Mouse (Mus musculus) right cerebral cortex, adult 2 months (tissue): ENCODE measurements around the gene Ipo13.

Source experiments
- DNase-seq, 2 experiments: peaks; one replicate each; pipeline ENCODE4 v3.0.0; 2021 to 2022; ENCODE audit warnings: low spot score in 2 of 2

Ipo13 gene

DNA sequence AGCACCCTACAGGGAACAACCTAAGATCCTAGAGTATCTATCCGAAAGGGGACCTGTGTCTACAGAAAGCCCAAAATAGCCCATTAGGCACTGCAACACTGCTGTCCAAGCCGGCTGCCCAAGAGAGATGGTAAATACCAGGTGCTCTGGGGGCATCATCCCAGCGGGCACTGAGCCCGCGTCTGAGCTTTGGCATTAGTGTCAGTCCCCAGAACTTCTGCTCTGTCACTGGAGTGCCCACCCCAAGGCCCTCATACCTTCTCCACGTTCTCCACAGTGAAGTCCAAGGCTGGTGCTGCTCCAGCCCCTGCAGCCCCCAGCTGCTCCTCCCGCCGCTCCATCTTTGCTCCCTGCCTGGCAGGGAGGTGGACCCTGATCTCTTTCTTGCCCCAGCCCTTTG lies 768 bp downstream of the Ipo13 start:
- no peak for DNase-seq

DNA sequence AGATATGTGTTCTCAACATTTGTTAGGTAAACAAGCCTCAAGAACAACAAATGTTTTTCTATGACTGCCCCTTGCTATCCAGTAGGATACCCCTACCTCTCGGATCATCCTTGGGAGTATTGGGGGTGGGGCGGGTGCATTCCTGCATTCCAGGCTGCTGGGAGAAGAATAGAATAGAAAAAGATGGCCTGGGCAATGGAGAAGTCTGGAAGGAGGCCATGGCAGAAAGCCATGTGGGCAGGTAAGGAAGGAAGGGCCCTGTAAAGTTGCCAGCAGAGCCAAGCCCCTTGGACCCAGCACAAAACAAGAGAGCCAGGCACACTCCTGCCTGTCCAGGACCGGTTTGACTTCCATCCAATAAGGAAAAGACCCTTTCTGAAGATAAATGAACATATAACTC lies 1.4 kb downstream of the Ipo13 start:
- no peak for DNase-seq

DNA sequence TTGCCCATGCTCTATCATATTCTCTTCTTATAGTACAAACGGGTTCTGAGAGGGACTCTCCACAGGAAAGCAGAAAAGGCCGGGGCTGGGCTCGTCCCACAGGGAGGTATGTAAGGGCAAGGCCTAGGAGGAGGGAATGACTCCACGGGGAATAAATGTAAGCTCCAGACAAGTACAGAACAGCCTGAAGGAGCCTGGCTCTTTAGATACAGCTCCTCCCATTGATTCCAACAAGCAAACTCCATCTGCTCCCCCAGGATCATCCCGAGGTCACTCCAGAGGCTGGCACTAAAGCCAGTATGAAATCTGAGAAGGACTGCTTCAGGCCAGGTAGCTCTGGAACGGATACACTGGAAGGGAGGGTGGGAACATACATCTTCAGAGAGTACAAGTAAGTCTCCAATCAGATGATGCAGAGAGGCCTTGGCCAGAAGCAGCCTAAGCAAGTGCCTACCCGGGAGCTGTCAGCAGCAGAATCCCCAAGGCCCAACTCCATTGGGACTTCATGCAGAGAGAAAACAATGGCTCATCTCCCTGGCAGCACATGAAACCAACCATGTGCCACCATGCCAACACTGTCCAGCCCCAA lies 2.0 kb downstream of the Ipo13 start:
- DNase-seq = no peak

- DNase-seq = no peak
Measured at GRCm38 (mm10) chr4:117912131-117912561, 2.7 kb downstream of the Ipo13 start.

GRCm38 (mm10) chr4:117908834-117909453 lies 5.9 kb downstream of the Ipo13 start:
- no peak for DNase-seq

GRCm38 (mm10) chr4:117906196-117906595 lies 8.6 kb downstream of the Ipo13 start:
- no peak for DNase-seq

DNA sequence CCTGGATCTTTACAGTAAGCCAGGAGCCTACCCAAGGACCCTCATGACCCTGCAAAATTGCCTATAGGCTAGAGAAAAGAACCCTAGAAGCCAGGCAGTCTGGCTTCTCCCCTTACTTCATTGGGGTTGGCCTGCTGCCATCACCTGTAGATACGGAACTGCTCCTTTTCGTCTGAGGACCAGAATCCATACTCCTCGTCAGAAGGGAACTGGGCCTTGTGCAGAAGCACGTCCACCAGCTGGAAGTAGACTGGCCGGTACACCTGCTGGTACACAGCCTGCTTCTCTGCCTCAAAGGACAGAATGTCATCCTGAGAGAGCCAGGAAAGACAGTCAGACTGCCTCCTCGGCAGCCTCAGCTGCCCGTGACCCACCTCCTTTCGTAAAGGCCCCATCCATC lies 10.0 kb downstream of the Ipo13 start:
- DNase-seq = no peak

- DNase-seq = no peak
Measured at GRCm38 (mm10) chr4:117904094-117904493, 10.7 kb downstream of the Ipo13 start.

- DNase-seq = no peak
Measured at GRCm38 (mm10) chr4:117898111-117898510, 16.7 kb downstream of the Ipo13 start.

GRCm38 (mm10) chr4:117896031-117896430 lies 18.8 kb downstream of the Ipo13 start:
- no peak for DNase-seq

DNA sequence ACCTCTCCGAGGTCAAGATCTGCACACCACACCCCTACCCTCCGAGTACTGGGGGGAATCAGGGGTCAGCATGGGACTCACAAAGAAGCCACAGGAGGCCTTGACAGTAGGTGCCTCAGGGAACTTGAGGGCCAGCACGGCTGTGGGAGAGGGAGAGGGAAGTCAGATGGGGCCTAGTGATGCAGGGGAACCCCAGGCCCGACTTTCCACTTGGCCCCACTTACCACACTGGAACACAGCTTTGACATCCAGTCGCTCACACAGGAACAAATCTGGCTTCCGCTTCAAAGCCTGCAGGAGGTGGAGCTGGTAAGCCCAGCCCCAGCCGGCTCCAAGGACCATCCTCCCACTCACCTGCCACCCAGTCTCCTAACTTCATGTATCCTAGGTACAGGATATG lies 19.5 kb downstream of the Ipo13 start:
- no peak for DNase-seq

DNA sequence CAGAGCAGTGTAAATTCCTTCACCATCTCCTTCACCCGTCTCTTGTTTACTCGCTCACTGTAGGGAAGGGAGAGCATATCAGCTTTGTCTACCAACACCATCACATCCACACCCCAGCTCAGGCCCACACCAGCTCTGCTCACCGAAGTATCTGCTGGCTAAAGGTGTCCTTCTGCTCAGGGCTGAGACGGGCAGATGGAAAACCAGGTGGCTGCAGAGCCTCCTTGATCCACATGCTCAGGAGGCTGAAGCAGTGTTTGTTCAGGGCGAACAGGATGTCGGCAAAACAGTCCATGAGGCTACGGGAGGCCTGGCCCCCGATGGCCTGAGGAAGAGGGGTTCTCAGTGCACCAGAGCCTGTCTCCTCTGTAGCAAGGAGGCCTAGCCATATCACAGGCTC lies 20.2 kb downstream of the Ipo13 start:
- no peak for DNase-seq

- no peak for DNase-seq
Measured at GRCm38 (mm10) chr4:117893376-117893775, 21.4 kb downstream of the Ipo13 start.

DNA sequence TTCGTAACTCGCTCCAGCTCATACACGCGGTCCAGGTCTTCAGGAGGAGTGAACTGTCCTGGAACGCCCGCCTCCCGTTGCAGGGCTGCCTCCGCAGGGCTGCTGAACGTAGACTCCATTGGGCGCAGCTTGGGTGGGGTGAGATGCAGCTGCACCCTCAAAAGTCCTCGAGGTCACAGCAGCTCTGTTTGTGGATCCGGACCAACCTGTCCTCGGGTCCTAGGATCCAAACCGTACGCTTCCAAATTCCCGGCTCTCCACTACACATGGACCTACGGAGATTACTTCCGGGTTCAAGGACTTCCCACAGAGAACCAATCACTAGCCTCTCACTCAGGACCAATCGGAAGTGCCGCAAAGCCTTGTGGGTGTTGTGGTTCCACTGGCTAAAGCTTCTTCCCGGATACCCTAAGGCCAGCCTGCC lies 23.0 kb downstream of the Ipo13 start, which contains the start of gene Dph2:
Gene Dph2 (minus strand): TSS at position 295 of the 424 bp plus-strand sequence.
- peak; percentile 86 for DNase-seq

DNA sequence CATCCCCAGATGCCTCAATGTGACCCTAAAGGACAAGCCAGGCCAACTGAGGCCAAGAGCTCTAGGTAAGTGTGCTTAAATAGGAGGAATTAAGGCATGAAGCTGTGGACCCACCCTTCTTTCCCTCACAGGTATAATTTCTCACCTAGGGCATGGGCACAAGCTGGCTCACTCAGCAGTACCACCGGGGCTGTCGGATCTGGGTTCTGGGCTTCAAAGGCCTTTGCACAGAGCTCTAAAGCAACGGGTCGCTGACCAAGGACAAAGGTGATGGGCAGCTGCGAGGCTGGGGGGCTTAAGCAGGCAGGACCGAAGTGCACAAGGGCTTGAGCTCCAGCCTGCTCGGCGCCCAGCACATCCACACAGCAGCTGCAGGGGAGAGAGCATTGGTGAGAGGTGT lies 24.0 kb downstream of the Ipo13 start:
- DNase-seq = no peak

GRCm38 (mm10) chr4:117890031-117890430 lies 24.8 kb downstream of the Ipo13 start:
- DNase-seq = no peak

DNA sequence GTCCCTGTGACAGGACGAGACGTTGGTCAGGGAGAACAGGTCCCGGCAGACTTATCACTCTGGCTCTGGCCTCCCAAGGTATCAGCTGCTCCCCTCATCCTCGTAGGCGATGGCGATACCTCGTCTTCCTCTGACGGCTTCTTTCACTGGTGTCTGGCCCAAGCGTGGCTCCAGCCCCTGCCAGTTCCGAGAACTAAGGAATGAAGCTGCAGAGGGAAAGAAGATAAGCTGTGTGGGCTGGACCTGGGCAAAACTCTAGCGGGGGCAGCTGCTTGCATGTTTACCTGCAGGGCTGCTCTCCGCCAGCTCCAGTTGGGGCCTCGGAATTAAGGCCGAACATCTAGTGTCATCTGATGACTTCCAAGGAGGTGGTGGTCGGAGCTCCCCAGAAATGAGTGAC lies 25.3 kb downstream of the Ipo13 start:
- no peak for DNase-seq

DNA sequence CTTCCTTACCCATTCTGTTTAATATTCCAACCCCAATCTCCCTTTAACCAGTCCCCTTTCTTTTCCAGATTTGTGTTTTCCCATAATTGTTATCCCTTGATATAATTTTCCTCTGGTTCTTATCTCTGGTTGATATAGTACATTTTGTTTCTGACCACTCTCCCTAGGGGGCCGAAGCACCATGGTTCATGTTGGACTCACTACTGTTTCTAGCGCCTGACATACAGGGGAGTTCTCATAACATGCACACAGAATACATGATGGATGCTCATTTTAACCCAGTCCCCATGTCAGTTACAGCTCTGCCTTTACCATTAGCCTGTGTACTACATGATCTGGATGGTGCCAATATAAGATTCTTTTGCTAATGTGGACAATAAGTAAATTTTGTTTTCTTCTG lies 26.9 kb downstream of the Ipo13 start:
- DNase-seq = no peak

- DNase-seq = peak; percentile 96
Measured at GRCm38 (mm10) chr4:117887133-117887532, 27.7 kb downstream of the Ipo13 start, which contains the start of gene Atp6v0b. Atp6v0b (minus strand) TSS chr4:117887333.

GRCm38 (mm10) chr4:117886644-117887043 lies 28.2 kb downstream of the Ipo13 start:
- no peak for DNase-seq

DNA sequence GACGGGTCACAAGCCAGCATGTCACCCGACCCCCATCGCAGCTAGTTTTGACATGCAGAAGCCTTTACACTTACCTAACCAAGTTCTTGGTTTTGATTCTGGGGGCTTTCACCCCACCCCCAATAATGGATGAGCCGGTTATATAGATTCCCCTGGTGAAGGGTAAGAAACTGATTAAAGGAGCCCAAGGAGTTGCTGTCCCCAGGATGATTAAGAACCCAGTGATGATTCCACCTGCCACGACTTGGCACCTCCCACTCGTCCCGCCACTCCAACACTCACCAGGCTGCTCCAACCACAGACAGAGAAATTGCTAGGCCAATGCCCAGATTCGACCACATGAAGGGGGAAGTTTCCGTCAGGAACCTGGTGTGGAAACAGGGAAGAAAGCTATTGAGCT lies 28.8 kb downstream of the Ipo13 start:
- DNase-seq = no peak

DNA sequence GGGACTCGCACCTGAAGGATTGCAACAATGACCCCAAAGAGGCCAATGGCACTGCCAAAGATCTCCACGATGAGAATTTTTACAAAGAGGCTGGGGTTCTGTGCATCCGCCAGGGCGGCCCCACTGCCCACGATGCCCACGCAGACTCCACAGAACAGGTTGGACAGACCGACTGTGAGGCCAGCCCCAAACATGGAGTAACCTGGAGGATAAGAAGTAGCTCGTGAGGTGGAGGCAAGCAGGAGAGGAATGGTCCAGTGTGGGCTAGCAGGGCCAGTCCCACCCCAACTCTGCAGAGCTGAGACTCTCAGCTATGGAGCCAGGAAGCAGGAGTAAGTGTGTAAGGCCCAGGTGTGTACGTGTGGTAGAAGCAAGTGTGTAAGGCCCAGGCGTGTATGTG lies 29.7 kb downstream of the Ipo13 start:
- DNase-seq = no peak

- no peak for DNase-seq
Measured at GRCm38 (mm10) chr4:117884146-117884545, 30.7 kb downstream of the Ipo13 start.
